Mouse (Mus musculus) T-helper 1 cell (primary cell): Measurements from ENCODE around the gene Ano10.

Source experiments
- in situ Hi-C: fragments of 300-600 bp; cut with MboI, MseI; formaldehyde crosslinking; loops from one replicate; pipeline ENCODE4 v1.15.1; 2025; ENCODE audit warnings: high pct_unique_total_duplicates

The Ano10 gene

GRCm38 (mm10) chr9:122245471-122245870, 48.8 kb downstream of the Ano10 start:
- in situ Hi-C loops: loop anchor here (25.0 kb wide), 1 partner anchor 1692 kb away; no protein-coding TSS in a partner anchor

- in situ Hi-C loops: loop anchor here (25.0 kb wide), 1 partner anchor 1693 kb away; no protein-coding TSS in a partner anchor
Observed at GRCm38 (mm10) chr9:122244800-122245165, 49.4 kb downstream of the Ano10 start.

GRCm38 (mm10) chr9:122244080-122244799, 50.0 kb downstream of the Ano10 start:
- in situ Hi-C loops: loop anchor here (25.0 kb wide), 1 partner anchor 1693 kb away; no protein-coding TSS in a partner anchor

GRCm38 (mm10) chr9:122243297-122243696, 50.9 kb downstream of the Ano10 start:
- in situ Hi-C loops: loop anchor here (25.0 kb wide), 1 partner anchor 1694 kb away; no protein-coding TSS in a partner anchor

- in situ Hi-C loops: loop anchor here (25.0 kb wide), 1 partner anchor 1694 kb away; no protein-coding TSS in a partner anchor
Observed at GRCm38 (mm10) chr9:122242856-122243255, 51.4 kb downstream of the Ano10 start.

- in situ Hi-C loops: loop anchor here (25.0 kb wide), 1 partner anchor 1695 kb away; no protein-coding TSS in a partner anchor
Observed at GRCm38 (mm10) chr9:122241812-122242400, 52.3 kb downstream of the Ano10 start.

GRCm38 (mm10) chr9:122240629-122241199, 53.5 kb downstream of the Ano10 start:
- in situ Hi-C loops: loop anchor here (25.0 kb wide), 1 partner anchor 1697 kb away; no protein-coding TSS in a partner anchor

- in situ Hi-C loops: loop anchor here (5.0 to 25.0 kb wide), 3 partner anchors 73 to 1703 kb away; partner anchors contain the start of gene Higd1a
Observed at GRCm38 (mm10) chr9:122234741-122235140, 59.5 kb downstream of the Ano10 start.

GRCm38 (mm10) chr9:122233972-122234345, 60.3 kb downstream of the Ano10 start:
- in situ Hi-C loops: loop anchor here (10.0 to 25.0 kb wide), 2 partner anchors 379 to 1703 kb away; partner anchors contain the start of gene Higd1a

GRCm38 (mm10) chr9:122233316-122233971, 60.8 kb downstream of the Ano10 start:
- in situ Hi-C loops: loop anchor here (10.0 to 25.0 kb wide), 2 partner anchors 379 to 1704 kb away; partner anchors contain the start of gene Higd1a

- in situ Hi-C loops: loop anchor here (10.0 to 25.0 kb wide), 2 partner anchors 378 to 1704 kb away; partner anchors contain the start of gene Higd1a
Observed at GRCm38 (mm10) chr9:122232912-122233311, 61.3 kb downstream of the Ano10 start.

- in situ Hi-C loops: loop anchor here (10.0 to 25.0 kb wide), 2 partner anchors 376 to 1707 kb away; partner anchors contain the start of gene Higd1a
Observed at GRCm38 (mm10) chr9:122230701-122231100, 63.5 kb downstream of the Ano10 start.

- in situ Hi-C loops: loop anchor here (25.0 kb wide), 1 partner anchor 1711 kb away; no protein-coding TSS in a partner anchor
Observed at GRCm38 (mm10) chr9:122226419-122226818, 67.8 kb downstream of the Ano10 start.

GRCm38 (mm10) chr9:122225309-122225708, 68.9 kb downstream of the Ano10 start:
- in situ Hi-C loops: loop anchor here (25.0 kb wide), 1 partner anchor 1712 kb away; no protein-coding TSS in a partner anchor

- in situ Hi-C loops: no loop called here
Observed at GRCm38 (mm10) chr9:122223005-122223404, 71.2 kb downstream of the Ano10 start.

GRCm38 (mm10) chr9:122219934-122220333, 74.3 kb downstream of the Ano10 start:
- in situ Hi-C loops: no loop called here

- in situ Hi-C loops: no loop called here
Observed at GRCm38 (mm10) chr9:122216945-122217529, 77.2 kb downstream of the Ano10 start.

GRCm38 (mm10) chr9:122215118-122215517, 79.1 kb downstream of the Ano10 start:
- in situ Hi-C loops: no loop called here

GRCm38 (mm10) chr9:122208311-122208710, 85.9 kb downstream of the Ano10 start:
- in situ Hi-C loops: loop anchor here (5.0 to 10.0 kb wide), 2 partner anchors 54 to 96 kb away; no protein-coding TSS in a partner anchor

GRCm38 (mm10) chr9:122205543-122206200, 88.6 kb downstream of the Ano10 start:
- in situ Hi-C loops: loop anchor here (5.0 to 10.0 kb wide), 2 partner anchors 57 to 99 kb away; no protein-coding TSS in a partner anchor
